Mouse (Mus musculus): Measurements from ENCODE around the gene Abhd6. TPM values are rescaled to one million over a fixed set of nuclear protein-coding genes. Genes with fewer than 3 reads are reported as not detected.

The Abhd6 gene
- 0.80 and 1.5 TPM in 2 replicates for total RNA-seq (2015)
- 0.66 TPM in 1 of 2 replicates, not detected in the other for total RNA-seq (2017)

GRCm38 (mm10) chr14:8002432-8003092, at the start of gene Abhd6:
TSS of gene Abhd6 (plus strand) at chr14:8002902.
- ATAC-seq (ENCODE audit: poor library complexity, severe bottlenecking), result peak; percentile 71

GRCm38 (mm10) chr14:7954071-7954471, 48.6 kb upstream of the Abhd6 start:
- no peak for ATAC-seq (ENCODE audit: poor library complexity, severe bottlenecking)

GRCm38 (mm10) chr14:7956427-7956826, 46.3 kb upstream of the Abhd6 start:
- no peak for ATAC-seq (ENCODE audit: poor library complexity, severe bottlenecking)

- ATAC-seq (ENCODE audit: poor library complexity, severe bottlenecking), result no peak
Measured at GRCm38 (mm10) chr14:7957049-7957448, 45.7 kb upstream of the Abhd6 start, which contains the start of gene Gm45521. TSS of gene Gm45521 (plus strand) at chr14:7957288.

GRCm38 (mm10) chr14:7960616-7961015, 42.1 kb upstream of the Abhd6 start:
- ATAC-seq (ENCODE audit: poor library complexity, severe bottlenecking), result no peak

- no peak for ATAC-seq (ENCODE audit: poor library complexity, severe bottlenecking)
Measured at GRCm38 (mm10) chr14:7961714-7962113, 41.0 kb upstream of the Abhd6 start.

GRCm38 (mm10) chr14:7962626-7963025, 40.1 kb upstream of the Abhd6 start:
- no peak for ATAC-seq (ENCODE audit: poor library complexity, severe bottlenecking)

- ATAC-seq (ENCODE audit: poor library complexity, severe bottlenecking), result no peak
Measured at GRCm38 (mm10) chr14:7963160-7963559, 39.5 kb upstream of the Abhd6 start.

GRCm38 (mm10) chr14:7964219-7964889, 38.3 kb upstream of the Abhd6 start:
- ATAC-seq (ENCODE audit: poor library complexity, severe bottlenecking), result peak; percentile 86

GRCm38 (mm10) chr14:7971889-7972493, 30.7 kb upstream of the Abhd6 start:
- no peak for ATAC-seq (ENCODE audit: poor library complexity, severe bottlenecking)

GRCm38 (mm10) chr14:7974643-7975042, 28.1 kb upstream of the Abhd6 start:
- ATAC-seq (ENCODE audit: poor library complexity, severe bottlenecking), result no peak

- ATAC-seq (ENCODE audit: poor library complexity, severe bottlenecking), result no peak
Measured at GRCm38 (mm10) chr14:7975177-7975576, 27.5 kb upstream of the Abhd6 start.

- ATAC-seq (ENCODE audit: poor library complexity, severe bottlenecking), result no peak
Measured at GRCm38 (mm10) chr14:7977471-7977870, 25.2 kb upstream of the Abhd6 start.

GRCm38 (mm10) chr14:7978183-7978582, 24.5 kb upstream of the Abhd6 start:
- ATAC-seq (ENCODE audit: poor library complexity, severe bottlenecking), result no peak

- ATAC-seq (ENCODE audit: poor library complexity, severe bottlenecking), result 0 out of 2 replicates have a peak, but pooled peaks have one; percentile 18
Measured at GRCm38 (mm10) chr14:7981226-7981625, 21.5 kb upstream of the Abhd6 start.

- peak; percentile 78 for ATAC-seq (ENCODE audit: poor library complexity, severe bottlenecking)
Measured at GRCm38 (mm10) chr14:7986913-7987312, 15.8 kb upstream of the Abhd6 start.

GRCm38 (mm10) chr14:7989371-7989770, 13.3 kb upstream of the Abhd6 start:
- ATAC-seq (ENCODE audit: poor library complexity, severe bottlenecking), result no peak

- ATAC-seq (ENCODE audit: poor library complexity, severe bottlenecking), result no peak
Measured at GRCm38 (mm10) chr14:7989961-7990360, 12.7 kb upstream of the Abhd6 start.

GRCm38 (mm10) chr14:7991108-7991776, 11.5 kb upstream of the Abhd6 start:
- ATAC-seq (ENCODE audit: poor library complexity, severe bottlenecking), result no peak

- ATAC-seq (ENCODE audit: poor library complexity, severe bottlenecking), result no peak
Measured at GRCm38 (mm10) chr14:7992158-7992557, 10.5 kb upstream of the Abhd6 start.

GRCm38 (mm10) chr14:7994271-7994767, 8.4 kb upstream of the Abhd6 start, which contains the start of gene Dnase1l3:
TSS of gene Dnase1l3 (minus strand) at chr14:7994573.
- peak; percentile 36 for ATAC-seq (ENCODE audit: poor library complexity, severe bottlenecking)
